Mouse (Mus musculus) thymus, adult 2 months (tissue): ENCODE results near the gene Stmnd1.

Source experiments
- CTCF ChIP-seq: fragments of 200-500 bp; IDR thresholded peaks from 2 replicates; pipeline ENCODE4 v1.5.1; 2012; ENCODE audit warnings: mild to moderate bottlenecking, control low read depth, low read length, moderate library complexity, borderline replicate concordance; ENCODE audit not compliant: control insufficient read depth, poor library complexity, insufficient read depth; ENCODE audit errors: extremely low read depth
- POLR2A ChIP-seq: fragments of 200-500 bp; IDR thresholded peaks from 2 replicates; pipeline ENCODE4 v1.6.1; 2012; ENCODE audit warnings: mild to moderate bottlenecking, low read length, control low read depth, moderate library complexity; ENCODE audit not compliant: control insufficient read depth, poor library complexity, insufficient read depth; ENCODE audit errors: extremely low read depth

DNA sequence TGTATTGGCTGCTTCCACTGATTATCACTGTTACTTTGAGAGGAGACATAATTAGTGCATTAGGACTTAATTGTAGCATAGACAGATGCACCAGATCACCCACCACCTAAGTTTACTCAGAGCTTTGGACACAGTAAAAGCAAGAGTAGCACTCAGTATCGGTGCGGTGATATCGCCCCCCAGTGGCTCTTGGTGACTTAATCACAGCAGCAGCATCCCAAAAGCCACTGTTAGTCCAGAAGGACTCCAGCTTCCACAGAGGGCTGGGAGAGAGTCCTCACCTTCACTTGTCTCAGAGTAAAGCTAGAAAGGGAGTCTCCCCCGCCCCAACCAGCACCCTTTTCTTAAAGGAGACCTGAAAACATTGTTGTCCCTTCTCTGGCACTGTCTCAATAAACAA, 15.7 kb upstream of the Stmnd1 start:
- TF ChIP-seq CTCF (no peak), POLR2A (no peak)
